Mouse (Mus musculus) cerebellum, adult 8-10 months (tissue): ENCODE data around the gene Iapp.
A peak's percentile ranks its signal among the peaks of the same experiment; 100 is the strongest.
"Not testable (repeated sequence)": the region's sequence is repeated elsewhere in the genome, so short reads cannot be mapped to it uniquely, and the experiment has no call there.

Experiments used
- DNase-seq: peaks from one replicate; pipeline ENCODE4 v3.0.0; 2022

Iapp gene

GRCm38 (mm10) chr6:142298098-142298497 is at the start of gene Iapp:
TSS of gene Iapp (plus strand) at chr6:142298423.
- no peak for DNase-seq

- not testable (repeated sequence) for DNase-seq
Measured at GRCm38 (mm10) chr6:142250738-142251307, 47.4 kb upstream of the Iapp start.

GRCm38 (mm10) chr6:142275721-142276442 is 22.3 kb upstream of the Iapp start:
- no peak for DNase-seq

- no peak for DNase-seq
Measured at GRCm38 (mm10) chr6:142289413-142290118, 8.7 kb upstream of the Iapp start.

- DNase-seq = no peak
Measured at GRCm38 (mm10) chr6:142305076-142305475, 6.9 kb downstream of the Iapp start.

- no peak for DNase-seq
Measured at GRCm38 (mm10) chr6:142314285-142314684, 16.1 kb downstream of the Iapp start.

- DNase-seq = no peak
Measured at GRCm38 (mm10) chr6:142317106-142317505, 18.9 kb downstream of the Iapp start.

- no peak for DNase-seq
Measured at GRCm38 (mm10) chr6:142322881-142323280, 24.7 kb downstream of the Iapp start, which contains the start of gene Slco1a5. TSS of gene Slco1a5 (minus strand) at chr6:142322981.

GRCm38 (mm10) chr6:142326598-142326997 is 28.4 kb downstream of the Iapp start:
- DNase-seq = no peak

GRCm38 (mm10) chr6:142329201-142329600 is 31.0 kb downstream of the Iapp start:
- DNase-seq = no peak

- DNase-seq = no peak
Measured at GRCm38 (mm10) chr6:142338961-142339360, 40.7 kb downstream of the Iapp start.

- no peak for DNase-seq
Measured at GRCm38 (mm10) chr6:142339576-142339975, 41.4 kb downstream of the Iapp start.

- DNase-seq = no peak
Measured at GRCm38 (mm10) chr6:142343561-142343960, 45.3 kb downstream of the Iapp start.

- peak; percentile 77 for DNase-seq
Measured at GRCm38 (mm10) chr6:142345440-142346038, 47.3 kb downstream of the Iapp start, which contains the start of gene Pyroxd1. TSS of gene Pyroxd1 (plus strand) at chr6:142345654.

GRCm38 (mm10) chr6:142346181-142347110 is 48.2 kb downstream of the Iapp start:
- no peak for DNase-seq

GRCm38 (mm10) chr6:142347431-142348385 is 49.5 kb downstream of the Iapp start:
- DNase-seq = no peak

- DNase-seq = not testable (repeated sequence)
Measured at GRCm38 (mm10) chr6:142352099-142352498, 53.9 kb downstream of the Iapp start.
